Mouse (Mus musculus) induced T-regulatory cell, adult 2 months (primary cell): Measurements from ENCODE around the gene Mettl1.
"Not testable (repeated sequence)": the region's sequence is repeated elsewhere in the genome, so short reads cannot be mapped to it uniquely, and the experiment has no call there.

Source experiments
- DNase-seq: peaks from one replicate; pipeline ENCODE4 v3.0.0-alpha.2; 2012; ENCODE audit warnings: low read depth

Gene Mettl1

DNA sequence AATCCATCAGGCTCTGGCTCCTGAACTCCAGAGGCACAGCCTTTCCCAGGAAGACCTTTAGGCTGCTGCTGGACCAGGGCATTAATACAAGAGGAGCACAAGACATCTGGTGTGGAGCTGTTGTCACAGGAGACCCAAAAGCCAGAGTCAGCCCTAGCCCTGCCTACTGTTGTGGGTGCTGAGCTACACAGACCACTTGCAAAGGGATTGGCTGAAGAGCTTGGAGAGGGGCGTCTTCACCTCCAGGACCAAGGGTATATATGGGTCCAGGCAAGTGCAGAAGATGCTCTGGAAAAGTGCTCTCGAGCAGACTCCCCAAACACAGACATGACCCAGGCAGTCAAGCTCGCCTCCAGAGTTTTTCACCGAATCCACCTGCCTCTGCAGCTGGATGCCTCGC, 6.7 kb downstream of the Mettl1 start, which contains the start of gene Cyp27b1:
Gene Cyp27b1, plus strand, starts transcription at position 297 of the 400 bp plus-strand sequence.
- DNase-seq: no peak

- DNase-seq: no peak
Observed at GRCm38 (mm10) chr10:127048608-127049394, 7.6 kb downstream of the Mettl1 start.

DNA sequence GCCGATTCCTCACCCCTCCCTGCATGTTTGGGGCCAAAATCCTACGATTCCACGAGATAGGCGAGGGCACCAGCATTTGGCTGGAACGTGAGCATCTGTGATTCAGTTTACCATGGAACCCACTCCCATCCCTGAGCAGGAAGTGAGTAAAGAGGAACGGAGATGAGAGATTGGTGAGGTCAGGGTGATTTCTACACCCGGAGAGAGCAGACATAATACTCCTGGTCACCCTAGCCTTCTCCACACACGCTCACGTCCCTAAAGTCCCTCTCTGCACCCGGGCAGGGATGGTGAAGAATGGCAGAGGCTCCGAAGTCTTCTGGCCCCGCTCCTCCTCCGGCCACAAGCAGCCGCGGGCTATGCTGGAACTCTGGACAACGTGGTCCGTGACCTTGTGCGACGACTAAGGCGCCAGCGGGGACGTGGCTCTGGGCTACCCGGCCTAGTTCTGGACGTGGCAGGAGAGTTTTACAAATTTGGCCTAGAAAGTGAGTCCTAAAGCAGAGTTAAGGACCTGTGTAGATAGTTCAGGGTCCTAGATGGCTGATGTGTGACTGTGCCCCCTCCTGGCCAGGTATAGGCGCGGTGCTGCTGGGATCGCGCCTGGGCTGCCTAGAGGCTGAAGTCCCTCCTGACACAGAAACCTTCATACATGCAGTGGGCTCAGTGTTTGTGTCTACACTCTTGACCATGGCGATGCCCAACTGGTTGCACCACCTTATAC, 8.3 kb downstream of the Mettl1 start:
- DNase-seq: peak; percentile 48

- DNase-seq: no peak
Observed at GRCm38 (mm10) chr10:127050119-127050474, 8.9 kb downstream of the Mettl1 start.

DNA sequence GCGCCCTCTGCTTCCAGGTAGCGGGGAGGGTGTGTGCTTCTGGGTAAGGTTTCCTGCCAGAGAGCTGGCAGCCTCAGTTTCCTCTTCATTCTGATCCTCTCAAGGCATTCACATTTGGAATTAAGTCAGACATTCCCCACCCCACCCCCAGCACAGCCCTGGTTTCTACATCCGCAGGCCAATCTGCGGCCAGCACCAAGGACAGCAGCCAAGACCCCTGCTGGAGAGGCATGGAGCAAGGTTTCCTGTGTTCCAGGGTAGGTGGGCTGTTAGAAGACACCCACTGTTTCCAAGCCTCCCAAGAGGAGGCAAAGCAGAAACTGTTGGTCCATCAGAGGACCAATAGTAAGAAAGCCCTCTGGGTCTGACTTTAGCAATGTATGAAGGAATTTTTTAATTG, 13.4 kb downstream of the Mettl1 start:
- DNase-seq: no peak

DNA sequence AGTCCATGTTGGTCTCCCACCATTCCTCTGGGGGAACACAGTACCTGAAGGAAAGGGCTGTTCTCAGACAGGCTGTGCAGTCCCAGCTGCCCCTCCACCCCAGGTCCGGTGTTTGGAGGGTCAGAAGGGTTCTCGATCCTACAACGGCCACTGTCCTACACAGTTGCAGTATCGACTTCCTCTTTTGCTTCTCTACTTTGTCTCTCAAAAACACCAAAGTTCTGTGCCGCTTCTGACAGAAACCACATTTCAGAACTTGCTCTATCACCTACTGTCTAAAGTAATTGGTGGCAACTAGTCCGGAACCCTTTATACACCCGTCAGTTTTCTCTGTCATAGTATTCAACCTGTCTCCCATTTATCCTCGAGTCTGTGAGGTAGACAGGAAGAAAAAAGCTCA, 14.2 kb downstream of the Mettl1 start:
- no peak for DNase-seq

GRCm38 (mm10) chr10:127056490-127056889, 15.3 kb downstream of the Mettl1 start:
- no peak for DNase-seq

- DNase-seq: peak; percentile 90
Observed at GRCm38 (mm10) chr10:127058161-127058560, 16.9 kb downstream of the Mettl1 start.

GRCm38 (mm10) chr10:127058708-127059107, 17.5 kb downstream of the Mettl1 start:
- peak; percentile 43 for DNase-seq

DNA sequence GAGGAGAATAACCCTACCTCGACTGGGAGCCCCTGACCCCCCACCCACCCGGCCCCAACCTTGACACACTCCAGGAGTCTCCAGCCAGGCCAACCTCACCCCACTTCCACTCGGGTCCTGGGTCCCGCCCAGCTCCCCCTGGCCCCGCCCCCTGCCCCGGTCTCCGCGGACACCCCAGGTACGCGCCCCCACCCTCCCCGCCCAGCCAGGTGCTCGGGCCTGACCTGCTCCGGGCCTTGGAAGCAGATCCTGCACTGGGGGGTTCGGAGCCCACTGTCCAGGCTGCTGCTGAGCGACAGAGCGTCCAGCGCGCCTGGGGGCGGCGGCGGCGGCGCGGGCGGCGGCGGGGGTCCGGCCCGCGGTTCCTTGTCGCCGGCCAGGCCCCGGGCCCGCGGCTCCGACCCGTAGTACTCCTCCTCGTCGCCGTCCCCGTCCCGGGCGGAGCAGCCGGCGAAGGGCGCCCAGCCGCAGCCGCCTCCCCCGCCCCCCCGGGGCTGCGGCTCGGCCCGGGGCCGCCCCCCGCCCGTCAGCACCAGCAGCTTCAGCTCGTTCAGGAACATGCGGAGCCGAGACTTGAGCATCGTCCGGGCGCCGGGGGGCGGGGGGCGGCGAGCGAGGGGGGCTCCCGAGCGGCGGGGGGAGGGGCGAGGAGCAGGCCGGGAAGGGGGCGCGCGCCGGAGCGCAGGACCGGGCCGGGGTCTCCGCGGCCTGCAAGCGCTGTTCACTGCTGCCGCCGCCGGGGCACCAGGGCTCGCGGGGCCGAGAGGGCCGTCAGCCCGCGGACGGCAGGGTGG, 18.2 kb downstream of the Mettl1 start:
- DNase-seq: peak; percentile 54

DNA sequence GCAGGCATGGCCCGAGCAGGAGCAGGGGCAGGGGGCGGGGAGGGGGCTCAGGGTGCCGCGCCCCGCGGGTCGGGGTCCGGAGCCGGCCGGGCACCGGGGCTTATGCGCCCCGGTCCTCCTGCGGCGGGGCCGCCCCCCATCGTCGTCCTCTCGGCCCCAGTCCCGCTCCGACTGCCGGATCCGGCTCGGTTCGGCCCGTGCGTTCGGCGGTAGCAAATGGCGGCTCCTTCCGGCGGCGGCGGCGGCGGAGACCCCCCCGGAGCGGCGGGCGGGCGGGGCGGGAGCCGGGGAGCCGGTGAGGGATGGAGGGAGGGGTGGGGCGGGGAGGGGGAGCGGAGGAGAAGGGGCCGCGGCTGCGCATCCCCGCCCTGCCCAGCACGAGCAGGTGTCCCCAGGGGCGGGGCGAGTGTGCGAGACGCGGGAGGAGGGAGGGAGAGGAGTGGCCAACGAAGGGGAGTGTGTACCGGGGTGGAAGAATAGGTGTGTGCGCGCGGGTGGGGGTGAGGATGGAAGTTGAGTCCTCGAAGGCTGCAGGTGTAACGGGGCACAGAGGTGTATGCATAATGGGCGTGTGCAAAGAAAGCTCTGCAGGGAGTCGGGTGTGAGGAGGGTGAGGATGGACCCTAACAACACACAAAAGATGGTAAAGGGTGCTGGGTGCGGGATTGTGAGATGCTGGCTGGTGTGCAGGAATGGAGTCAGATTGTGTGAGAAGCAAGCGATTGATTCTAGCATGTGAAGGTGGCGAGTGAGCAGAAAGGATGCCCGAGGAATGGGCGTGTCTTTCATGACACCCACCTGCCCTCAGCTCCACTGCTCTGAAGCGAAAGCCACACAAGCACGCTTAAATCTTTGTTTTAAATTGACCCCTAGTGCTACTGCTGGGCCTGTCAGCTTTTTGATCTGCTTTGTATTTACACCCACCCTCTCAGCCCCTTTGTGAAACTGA, 19.0 kb downstream of the Mettl1 start, which contains the start of gene March9:
Gene March9, minus strand, starts transcription at position 217 of the 949 bp plus-strand sequence.
- DNase-seq: peak; percentile 90

DNA sequence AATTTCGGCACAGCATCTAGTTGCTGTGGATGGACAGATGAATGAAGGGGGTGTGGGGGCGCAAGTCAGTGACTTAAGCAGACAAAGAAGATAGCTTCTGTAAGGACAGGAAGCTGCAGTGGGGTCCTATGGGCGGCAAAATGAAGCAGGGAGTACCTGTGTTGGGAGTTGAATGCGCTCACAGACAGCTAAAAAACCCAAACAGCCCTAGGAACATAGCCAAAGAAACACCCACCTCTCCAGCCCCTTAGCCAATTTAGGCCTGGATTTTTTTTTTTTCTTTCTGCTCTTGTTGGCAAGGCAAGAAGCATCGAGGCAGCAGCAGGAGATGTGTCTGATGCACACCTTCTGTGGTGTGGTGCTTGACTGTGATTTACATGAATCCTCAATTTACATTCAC, 19.9 kb downstream of the Mettl1 start:
- DNase-seq: no peak

DNA sequence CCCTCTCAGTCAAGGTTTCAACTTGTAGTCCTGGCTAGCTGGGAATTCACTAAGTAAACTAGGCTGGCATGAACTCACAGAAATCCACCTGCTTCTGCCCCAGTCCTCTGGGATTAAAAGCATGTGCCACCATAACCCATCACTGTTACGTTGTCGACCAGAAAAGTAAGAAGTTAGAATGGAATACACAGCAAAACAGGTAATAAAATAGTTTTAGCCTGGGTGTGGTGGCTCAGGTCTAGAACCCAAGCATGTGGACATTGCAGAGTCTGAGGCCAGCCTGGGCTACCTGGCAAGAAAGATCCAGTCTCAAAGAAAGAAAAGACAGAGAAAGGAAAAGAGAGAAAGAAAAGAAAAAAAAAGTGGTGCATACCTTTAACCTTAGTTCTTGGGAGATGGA, 20.3 kb downstream of the Mettl1 start:
- no peak for DNase-seq

DNA sequence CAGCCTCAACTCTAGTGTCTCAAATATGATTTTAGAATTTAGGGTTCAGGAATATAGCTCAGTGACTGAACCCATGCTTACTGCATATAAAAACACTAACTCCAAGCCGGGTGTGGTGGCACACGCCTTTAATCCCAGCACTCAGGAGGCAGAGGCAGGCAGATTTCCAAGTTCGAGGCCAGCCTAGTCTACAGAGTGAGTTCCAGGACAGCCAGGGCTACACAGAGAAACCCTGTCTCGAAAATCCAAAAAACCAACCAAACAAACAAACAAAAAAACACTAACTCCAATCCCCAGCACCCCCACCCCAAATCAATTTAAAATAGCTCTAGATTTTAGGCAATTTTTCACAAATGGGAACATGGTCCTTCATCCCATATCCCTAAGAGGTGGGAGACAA, 20.9 kb downstream of the Mettl1 start:
- DNase-seq: not testable (repeated sequence)

GRCm38 (mm10) chr10:127062503-127062902, 21.3 kb downstream of the Mettl1 start:
- no peak for DNase-seq

DNA sequence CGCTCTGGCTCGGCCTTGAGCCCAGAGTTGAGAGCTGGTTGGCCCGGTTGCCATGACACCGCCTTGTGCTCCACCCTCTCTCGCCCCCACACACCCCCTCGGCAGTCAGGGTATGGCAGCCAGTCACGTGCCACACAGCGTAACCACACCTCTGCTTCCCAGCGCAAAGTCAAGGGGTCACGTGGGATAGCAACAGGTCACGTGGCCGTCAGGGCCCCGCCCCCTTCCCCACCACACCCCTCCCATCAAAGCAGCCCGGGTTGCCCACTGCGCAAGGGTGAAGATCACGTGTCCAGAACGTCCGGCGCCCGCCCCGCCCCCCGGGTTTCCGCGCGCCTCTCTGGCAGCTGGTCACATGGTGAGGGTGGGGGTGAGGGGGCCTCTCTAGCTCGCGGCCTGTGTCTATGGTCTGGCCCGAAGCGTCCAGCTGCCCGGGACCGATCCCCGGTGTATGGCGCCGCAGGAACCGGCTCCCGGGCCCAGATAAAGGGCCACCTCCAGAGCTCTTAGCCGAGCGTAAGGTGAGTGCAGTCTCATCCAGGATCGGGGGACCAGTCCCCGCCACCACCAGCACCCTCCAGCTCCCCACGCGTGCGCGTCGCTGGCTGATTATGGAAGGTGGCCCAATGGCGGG, 22.1 kb downstream of the Mettl1 start, which contains the start of gene Cdk4:
Gene Cdk4, plus strand, starts transcription at position 296 of the 634 bp plus-strand sequence.
- peak; percentile 98 for DNase-seq

DNA sequence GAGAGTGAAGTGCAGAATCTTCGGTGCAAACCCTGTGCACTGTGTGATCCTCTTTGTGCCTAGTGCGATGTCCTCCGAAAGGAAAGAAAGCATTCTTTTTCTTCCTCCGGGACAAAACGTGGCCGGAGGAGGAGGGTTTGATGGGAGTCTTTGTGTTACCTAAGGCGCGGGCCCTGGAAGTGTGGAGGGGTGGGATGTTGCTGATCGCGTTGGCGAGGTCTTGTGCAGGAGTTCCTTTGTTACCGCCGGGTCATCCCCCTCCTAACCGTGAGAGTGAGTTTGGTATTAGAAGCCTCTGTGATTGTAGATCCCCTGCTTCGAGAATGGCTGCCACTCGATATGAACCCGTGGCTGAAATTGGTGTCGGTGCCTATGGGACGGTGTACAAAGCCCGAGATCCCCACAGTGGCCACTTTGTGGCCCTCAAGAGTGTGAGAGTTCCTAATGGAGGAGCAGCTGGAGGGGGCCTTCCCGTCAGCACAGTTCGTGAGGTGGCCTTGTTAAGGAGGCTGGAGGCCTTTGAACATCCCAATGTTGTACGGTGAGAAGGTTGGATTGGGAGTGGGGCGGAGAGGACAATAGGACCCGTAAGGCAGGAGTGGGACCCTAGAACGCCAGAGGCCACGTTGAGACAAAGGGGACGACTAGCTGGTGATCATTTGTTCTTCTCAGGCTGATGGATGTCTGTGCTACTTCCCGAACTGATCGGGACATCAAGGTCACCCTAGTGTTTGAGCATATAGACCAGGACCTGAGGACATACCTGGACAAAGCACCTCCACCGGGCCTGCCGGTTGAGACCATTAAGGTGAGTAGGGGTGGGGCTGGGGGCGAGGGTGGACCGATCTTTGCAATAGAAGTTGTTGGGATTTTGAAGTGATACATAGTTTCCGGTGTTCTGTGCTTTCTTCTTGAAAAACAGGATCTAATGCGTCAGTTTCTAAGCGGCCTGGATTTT, 23.0 kb downstream of the Mettl1 start:
- DNase-seq: no peak

DNA sequence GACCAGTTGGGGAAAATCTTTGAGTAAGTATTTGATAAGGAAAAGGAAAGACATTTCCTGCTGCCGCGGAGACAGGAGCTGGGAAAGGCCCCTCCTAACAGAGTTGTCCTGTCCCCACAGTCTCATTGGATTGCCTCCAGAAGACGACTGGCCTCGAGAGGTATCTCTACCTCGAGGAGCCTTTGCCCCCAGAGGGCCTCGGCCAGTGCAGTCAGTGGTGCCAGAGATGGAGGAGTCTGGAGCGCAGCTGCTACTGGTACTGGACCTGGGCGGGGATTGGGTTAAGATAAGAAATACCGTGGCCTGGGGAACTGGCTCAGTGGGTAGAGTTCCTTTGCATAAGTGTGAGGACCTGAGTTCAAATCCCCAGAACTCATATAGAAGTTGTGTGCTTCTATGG, 24.8 kb downstream of the Mettl1 start:
- DNase-seq: no peak

DNA sequence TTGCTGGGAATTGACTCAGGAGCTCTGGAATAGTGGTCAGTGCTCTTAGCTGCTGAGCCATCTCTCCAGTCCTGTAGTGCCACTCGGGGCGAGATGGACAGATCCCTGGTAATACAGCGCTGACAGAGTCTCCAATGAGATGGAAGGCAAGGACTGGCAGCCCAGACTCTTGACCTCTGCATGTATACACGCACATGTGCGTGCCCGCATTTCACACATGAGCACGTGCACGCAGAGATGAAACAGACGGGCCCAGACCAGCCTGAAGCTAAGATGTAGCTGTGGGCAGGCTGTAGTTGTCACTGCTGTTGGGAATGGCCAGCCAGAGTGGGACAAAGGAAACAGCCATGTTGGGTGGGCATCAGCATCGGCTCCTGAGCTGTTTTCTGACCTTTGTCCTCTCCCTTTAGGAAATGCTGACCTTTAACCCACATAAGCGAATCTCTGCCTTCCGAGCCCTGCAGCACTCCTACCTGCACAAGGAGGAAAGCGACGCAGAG, 25.4 kb downstream of the Mettl1 start:
- DNase-seq: no peak
